Mouse (Mus musculus) kidney, adult 2 months (tissue): ENCODE data around the gene Ehd4.

Source experiments
- CTCF ChIP-seq: fragments of 200-500 bp; conservative IDR thresholded peaks from 2 replicates; pipeline ENCODE4 v1.5.1; 2011; ENCODE audit warnings: low read depth, mild to moderate bottlenecking, control low read depth, low read length, moderate library complexity, mixed read lengths; ENCODE audit not compliant: insufficient read depth, insufficient read length
- POLR2A ChIP-seq: fragments of 200-500 bp; IDR thresholded peaks from one replicate; pipeline ENCODE4 v1.6.1; 2011; ENCODE audit warnings: low read depth, low read length, control low read depth

- TF ChIP-seq POLR2A (no peak), CTCF (no peak)
Observed at GRCm38 (mm10) chr2:120128611-120129051, 25.8 kb downstream of the Ehd4 start.
